Mouse (Mus musculus): Measurements from ENCODE around the gene Rab26.

Gene Rab26

GRCm38 (mm10) chr17:24546234-24546633 is 12.2 kb upstream of the Rab26 start:
- peak; percentile 41 for DNase-seq

DNA sequence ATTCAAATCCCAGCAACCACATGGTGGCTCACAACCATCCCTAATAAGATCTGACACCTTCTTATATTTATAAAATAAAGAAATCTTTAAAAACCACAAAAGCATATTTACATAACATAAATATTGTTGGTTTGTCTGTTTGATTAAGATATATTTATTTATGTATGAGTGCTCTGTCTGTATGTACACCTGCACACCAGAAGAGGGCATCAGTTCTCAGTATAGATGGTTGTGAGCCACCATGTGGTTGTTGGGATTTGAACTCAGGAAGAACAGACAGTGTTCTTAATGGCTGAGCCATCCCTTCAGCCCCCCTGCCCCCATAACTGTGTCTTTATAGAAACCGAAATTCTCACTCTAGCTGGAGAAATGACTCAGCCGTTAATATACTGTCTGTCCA is 11.2 kb upstream of the Rab26 start:
- no peak for DNase-seq

- no peak for DNase-seq
Observed at GRCm38 (mm10) chr17:24544613-24545012, 10.6 kb upstream of the Rab26 start.

GRCm38 (mm10) chr17:24540375-24540774 is 6.4 kb upstream of the Rab26 start:
- DNase-seq: peak; percentile 86

GRCm38 (mm10) chr17:24538950-24539349 is 4.9 kb upstream of the Rab26 start:
- DNase-seq: peak; percentile 82

GRCm38 (mm10) chr17:24537536-24537935 is 3.5 kb upstream of the Rab26 start:
- DNase-seq: no peak

- no peak for DNase-seq
Observed at GRCm38 (mm10) chr17:24535300-24535699, 1.3 kb upstream of the Rab26 start.

- DNase-seq: peak; percentile 95
Observed at GRCm38 (mm10) chr17:24533099-24533992, 664 bp downstream of the Rab26 start.

DNA sequence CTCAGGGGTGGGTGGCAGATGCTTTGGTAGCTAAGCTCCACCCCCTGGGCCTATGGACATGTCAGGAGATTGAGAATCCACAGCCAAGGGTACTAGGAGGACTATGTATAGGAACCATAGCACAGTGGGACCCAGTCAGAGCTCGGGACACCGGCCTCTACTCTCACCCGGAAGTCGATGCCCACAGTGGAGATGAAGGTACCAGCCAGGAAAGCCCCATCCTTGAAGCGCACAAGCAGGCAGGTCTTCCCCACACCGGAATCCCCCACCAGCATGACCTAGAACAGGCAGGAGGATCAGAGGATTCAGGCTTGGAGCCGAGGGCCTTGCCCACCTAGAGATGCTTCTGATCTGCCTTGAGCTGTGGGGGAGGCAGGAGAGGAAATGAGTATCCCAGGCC is 2.0 kb downstream of the Rab26 start:
- no peak for DNase-seq

DNA sequence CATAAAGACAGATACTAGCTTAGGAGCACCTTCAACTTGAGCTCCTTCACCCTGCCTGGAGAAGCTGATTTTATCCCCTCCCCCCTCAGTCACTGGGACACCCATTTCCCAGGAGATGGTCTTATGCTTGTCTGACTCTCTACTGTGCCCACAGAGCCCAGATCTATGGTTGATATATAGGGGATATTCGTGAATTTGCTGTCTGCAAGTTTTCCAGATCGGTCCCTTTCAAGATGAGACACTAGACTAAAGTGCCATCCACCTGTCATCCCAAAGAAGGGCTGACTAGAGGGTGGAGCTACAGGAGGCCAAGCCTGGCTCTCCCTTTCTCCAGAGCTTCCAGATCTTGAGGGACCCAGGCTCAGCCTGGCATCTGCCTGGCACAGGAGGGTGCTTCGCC is 2.9 kb downstream of the Rab26 start:
- no peak for DNase-seq

DNA sequence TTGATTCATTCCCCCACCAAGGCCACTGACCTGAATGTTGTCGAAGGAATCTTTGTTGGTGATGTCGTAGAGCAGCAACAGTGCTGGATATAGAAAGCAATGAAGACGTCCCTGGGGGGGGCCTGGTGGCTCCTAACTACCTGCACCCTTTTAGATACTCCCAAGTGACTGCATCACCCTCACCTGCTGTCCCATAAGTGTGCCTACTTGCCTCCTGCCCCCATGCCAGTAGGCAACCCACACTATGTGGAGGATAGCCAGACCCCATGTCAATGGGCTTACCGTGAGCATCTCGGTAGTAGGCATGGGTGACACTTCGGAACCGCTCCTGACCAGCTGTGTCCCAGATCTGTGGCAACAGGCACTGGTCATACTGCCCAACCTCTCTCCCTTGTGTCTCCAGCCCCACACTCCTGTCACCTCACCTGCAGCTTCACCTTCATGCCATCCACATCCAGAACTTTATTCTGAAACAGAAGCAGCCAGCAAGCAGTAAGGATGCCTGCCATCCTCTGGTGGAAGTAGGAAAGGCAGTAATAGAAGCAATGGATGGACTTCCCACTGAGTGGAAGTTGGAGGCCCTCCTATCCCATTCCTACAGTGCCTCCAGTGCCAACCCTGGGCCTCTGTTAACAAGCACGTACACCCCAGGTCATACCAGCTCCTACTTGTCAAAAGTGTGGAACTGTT is 3.5 kb downstream of the Rab26 start:
- no peak for DNase-seq

DNA sequence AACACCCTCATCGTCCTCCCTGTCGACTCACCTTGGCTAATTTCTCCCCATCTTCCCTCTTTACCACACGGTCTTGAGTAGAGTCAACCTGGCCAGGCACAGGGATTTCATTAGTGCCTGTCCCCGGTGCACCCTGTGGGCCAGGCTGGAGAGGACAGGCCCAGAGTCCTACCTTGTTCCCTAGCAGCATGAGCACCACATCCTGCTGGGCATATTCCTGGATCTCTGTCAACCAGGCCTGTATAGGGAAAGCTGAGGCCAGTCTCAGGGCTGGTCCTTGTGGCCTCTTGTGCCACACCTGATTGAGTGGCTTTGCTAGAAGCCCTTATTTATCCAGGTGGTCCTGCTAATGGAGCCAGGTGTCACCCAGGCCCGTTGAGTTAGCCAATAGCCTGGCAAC is 4.1 kb downstream of the Rab26 start:
- no peak for DNase-seq

- peak; percentile 71 for DNase-seq
Observed at GRCm38 (mm10) chr17:24529007-24529451, 5.0 kb downstream of the Rab26 start.

GRCm38 (mm10) chr17:24528560-24528918 is 5.5 kb downstream of the Rab26 start:
- DNase-seq: no peak

GRCm38 (mm10) chr17:24527723-24528559 is 6.1 kb downstream of the Rab26 start, which contains the start of gene Traf7:
Gene Traf7, minus strand, starts transcription at chr17:24527938.
- peak; percentile 99 for DNase-seq

GRCm38 (mm10) chr17:24527315-24527714 is 6.7 kb downstream of the Rab26 start:
- peak; percentile 26 for DNase-seq

- no peak for DNase-seq
Observed at GRCm38 (mm10) chr17:24524734-24525133, 9.3 kb downstream of the Rab26 start.

DNA sequence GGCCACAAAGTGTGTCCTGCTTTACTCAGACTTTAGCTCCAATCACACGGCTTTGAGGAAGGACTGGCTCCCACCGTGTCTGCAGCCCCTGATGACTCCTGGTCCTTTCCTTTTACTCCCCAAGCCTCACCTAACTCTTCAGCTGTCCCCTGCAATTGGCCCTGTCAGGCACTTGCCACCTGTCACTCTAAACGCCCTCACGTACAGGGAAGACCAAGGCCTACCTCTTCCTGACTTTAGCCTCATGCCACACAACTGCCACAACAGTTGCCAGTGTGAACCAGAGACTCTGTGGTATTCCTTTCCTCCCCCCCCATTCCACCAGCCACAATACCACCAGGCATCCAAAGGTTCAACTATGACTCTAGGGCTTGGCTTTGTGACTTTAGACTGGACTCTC is 13.6 kb downstream of the Rab26 start:
- DNase-seq: no peak

DNA sequence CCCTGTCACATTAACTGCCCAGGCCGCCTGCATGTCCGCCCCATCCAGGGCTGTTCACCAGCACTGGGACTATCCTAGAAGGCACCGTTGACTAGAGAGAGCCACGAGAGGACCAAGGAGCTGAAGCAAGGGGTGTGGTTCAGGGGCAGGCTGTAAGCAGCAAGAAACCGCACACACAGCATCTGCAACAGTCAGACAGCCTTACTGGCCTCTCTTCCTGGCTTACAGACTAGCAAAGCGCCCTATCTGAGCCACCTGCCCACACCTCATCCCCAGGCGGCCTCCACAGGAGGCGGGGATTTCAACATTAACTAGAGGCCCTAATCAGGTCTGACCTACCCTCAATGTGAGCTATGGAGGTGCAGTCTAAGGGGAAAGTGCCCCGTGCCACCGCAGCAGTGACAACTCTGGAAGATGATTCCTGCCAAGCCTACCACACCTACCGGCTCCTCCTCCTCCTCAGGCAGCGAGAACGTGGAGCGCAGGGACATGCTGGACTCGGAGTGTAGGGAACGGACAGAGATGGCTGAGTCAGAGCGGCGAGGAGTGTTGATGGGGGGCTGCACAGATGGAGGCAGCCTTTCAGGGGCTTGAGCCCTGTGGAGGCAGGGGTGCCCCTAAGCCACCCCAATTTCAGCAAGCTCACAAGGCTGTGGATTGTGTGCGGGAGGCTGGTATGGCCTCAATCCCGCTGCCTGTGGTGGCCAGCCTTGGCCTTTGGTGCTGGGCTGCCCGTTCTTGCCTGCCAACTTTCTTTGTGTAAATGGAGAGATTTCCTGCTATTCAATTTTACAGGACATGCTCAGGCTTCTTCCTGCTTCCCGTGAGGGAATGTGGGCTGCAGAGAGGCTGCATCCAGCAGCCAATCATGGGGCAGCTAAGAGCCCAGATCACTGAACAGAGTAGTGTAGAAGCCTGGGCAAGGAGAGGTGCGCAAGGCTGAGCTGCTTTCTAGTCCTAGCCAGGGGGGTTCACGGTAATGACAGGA is 19.4 kb downstream of the Rab26 start:
- peak; percentile 73 for DNase-seq

DNA sequence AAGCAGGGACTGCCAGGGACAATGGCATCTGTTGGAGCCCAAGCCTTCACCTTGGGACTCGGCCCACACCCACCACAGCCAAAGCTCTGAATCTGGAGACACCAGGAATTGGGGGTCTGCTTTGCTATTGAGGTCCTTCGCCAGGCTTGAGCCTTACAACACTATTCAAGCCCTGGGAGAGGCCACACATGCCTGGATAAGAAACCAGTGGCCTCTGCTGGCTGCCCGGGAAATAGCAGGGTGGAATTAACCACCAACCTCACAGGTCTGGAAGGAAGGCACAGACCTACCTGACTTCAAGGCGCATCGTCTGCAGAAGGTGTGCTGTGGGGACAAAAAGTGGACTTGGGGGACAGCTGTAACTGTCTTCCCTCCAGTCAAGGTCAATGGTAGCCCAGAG is 20.4 kb downstream of the Rab26 start:
- DNase-seq: peak; percentile 83

- DNase-seq: no peak
Observed at GRCm38 (mm10) chr17:24507806-24508460, 26.1 kb downstream of the Rab26 start.
